Mouse (Mus musculus): ENCODE measurements around the gene Dnajb1. TPM values are rescaled to one million over a fixed set of nuclear protein-coding genes. Genes with fewer than 3 reads are reported as not detected.

Gene Dnajb1
- polyA plus RNA-seq (2015; fragmentation: Nextera tagmentation; extraction: Ambion mirVana), result 29.4 and 31.6 TPM in 2 replicates

DNA sequence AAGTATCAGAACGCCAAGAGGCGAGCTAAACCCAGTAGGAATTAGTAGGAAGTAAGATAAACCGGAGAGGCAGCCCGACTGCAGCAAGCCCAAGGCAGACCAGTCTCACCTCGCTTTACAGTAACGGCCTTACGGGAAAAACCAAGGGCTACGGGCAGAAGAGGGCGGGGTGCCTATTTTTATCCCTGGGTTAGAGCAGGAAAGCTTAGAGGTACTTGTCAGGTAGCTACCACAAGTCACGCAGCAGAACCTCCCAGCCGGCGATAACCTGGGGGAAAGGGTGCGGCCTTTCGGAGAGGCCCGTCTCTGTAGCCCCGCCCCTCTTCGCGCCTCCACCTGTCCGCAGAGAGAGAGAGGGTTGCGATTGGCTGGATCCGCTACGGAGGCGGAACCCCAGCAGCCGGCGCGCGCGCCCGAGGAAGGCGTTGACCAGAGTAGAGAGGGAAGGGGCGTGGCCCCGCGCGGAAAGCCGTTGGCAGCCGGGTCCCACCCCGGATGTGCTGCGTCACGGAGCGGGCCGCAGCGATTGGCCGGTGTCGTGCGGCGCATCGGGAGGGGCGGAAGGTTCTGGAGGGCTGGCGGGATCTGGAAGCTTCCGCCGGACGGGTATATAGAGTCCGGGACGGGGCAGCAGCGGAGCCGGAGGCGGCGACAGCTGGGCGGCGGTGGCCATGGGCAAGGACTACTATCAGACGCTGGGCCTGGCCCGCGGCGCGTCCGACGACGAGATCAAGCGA lies at the start of gene Dnajb1, which contains the start of gene Tecr:
TSS of gene Dnajb1 (plus strand) at position 533 of the 737 bp plus-strand sequence.
TSS of gene Tecr (minus strand) at position 311 of the 737 bp plus-strand sequence.
- DNase-seq, result peak; percentile 100
- no peaks in the 10 kb centered on the region for H3K27me3 ChIP-seq (ENCODE audit: insufficient read depth, low read length)
- peak within 1 kb of the TSS; percentile 78 for H3K4me2 ChIP-seq (ENCODE audit: low read depth, low read length)
- TF ChIP-seq EP300 (IDR thresholded peaks at IDR 0.05; ENCODE audit: low read depth), result peak; percentile 64; the same call in 1 of the 2 replicates
- TF ChIP-seq CTCF (IDR thresholded peaks at IDR 0.05; ENCODE audit: low read depth), result no peak
- peaks cover 32% of the 10 kb centered on the region for H3K36me3 ChIP-seq (replicated peaks; ENCODE audit: insufficient read depth, low read length)
- H3K9me3 ChIP-seq (ENCODE audit: low read length), result no peaks in the 10 kb centered on the region
- H3K9ac ChIP-seq (replicated peaks), result peak within 1 kb of the TSS; percentile 95
- WGBS (ENCODE audit: insufficient replicate concordance), result 1% methylated on average over 66 of the region's 69 CpGs
- ATAC-seq, result peak; percentile 96
- peak within 1 kb of the TSS; percentile 95 for H3K4me3 ChIP-seq (ENCODE audit: low read depth, low read length)
- H3K27ac ChIP-seq (ENCODE audit: low read depth), result peak within 1 kb of the TSS; percentile 99
- peaks cover 16% of the 10 kb centered on the region for H3K4me1 ChIP-seq (ENCODE audit: insufficient read depth)

GRCm38 (mm10) chr8:83562669-83563068 lies 45.3 kb upstream of the Dnajb1 start:
- DNase-seq, result no peak
- no peak overlapping the region for H3K4me2 ChIP-seq (ENCODE audit: low read depth, low read length)
- H3K9ac ChIP-seq (replicated peaks), result 0 out of 2 replicates have a peak overlapping the region, but pooled peaks have one; percentile 7
- no peak overlapping the region for H3K27ac ChIP-seq (ENCODE audit: low read depth)
- TF ChIP-seq CTCF (IDR thresholded peaks at IDR 0.05; ENCODE audit: low read depth) (no peak), EP300 (IDR thresholded peaks at IDR 0.05; ENCODE audit: low read depth) (peak; percentile 47; the same call in 1 of the 2 replicates)
- peaks cover 20% of the 10 kb centered on the region for H3K4me1 ChIP-seq (ENCODE audit: insufficient read depth)
- no peaks in the 10 kb centered on the region for H3K27me3 ChIP-seq (ENCODE audit: insufficient read depth, low read length)
- H3K4me3 ChIP-seq (ENCODE audit: low read depth, low read length), result no peak overlapping the region
- H3K36me3 ChIP-seq (replicated peaks; ENCODE audit: insufficient read depth, low read length), result no peaks in the 10 kb centered on the region
- H3K9me3 ChIP-seq (ENCODE audit: low read length), result no peaks in the 10 kb centered on the region
- 47% methylated on average over 3 of the region's 3 CpGs for WGBS (ENCODE audit: insufficient replicate concordance)
- no peak for ATAC-seq

- no peak for ATAC-seq
- Histone ChIP-seq H3K4me3 (ENCODE audit: low read depth, low read length) (no peak overlapping the region), H3K9ac (replicated peaks) (no peak overlapping the region), H3K4me2 (ENCODE audit: low read depth, low read length) (no peak overlapping the region), H3K36me3 (replicated peaks; ENCODE audit: insufficient read depth, low read length) (no peaks in the 10 kb centered on the region), H3K9me3 (ENCODE audit: low read length) (no peaks in the 10 kb centered on the region), H3K4me1 (ENCODE audit: insufficient read depth) (peaks cover 26% of the 10 kb centered on the region), H3K27me3 (ENCODE audit: insufficient read depth, low read length) (no peaks in the 10 kb centered on the region), H3K27ac (ENCODE audit: low read depth) (no peak overlapping the region)
- whole genome bisulfite sequencing (ENCODE audit: insufficient replicate concordance), result 76% methylated on average over 4 of the region's 4 CpGs
- TF ChIP-seq CTCF (IDR thresholded peaks at IDR 0.05; ENCODE audit: low read depth) (no peak), EP300 (IDR thresholded peaks at IDR 0.05; ENCODE audit: low read depth) (no peak)
- no peak for DNase-seq
These were observed 44.7 kb upstream of the Dnajb1 start for GRCm38 (mm10) chr8:83563246-83563645.

GRCm38 (mm10) chr8:83565731-83566375 lies 42.1 kb upstream of the Dnajb1 start:
- H3K36me3 ChIP-seq (replicated peaks; ENCODE audit: insufficient read depth, low read length), result no peaks in the 10 kb centered on the region; the same call in 1 of the 2 replicates
- peak overlapping the region; percentile 82; the same call in 1 of the 2 replicates for H3K4me3 ChIP-seq (ENCODE audit: low read depth, low read length)
- H3K27me3 ChIP-seq (ENCODE audit: insufficient read depth, low read length), result no peaks in the 10 kb centered on the region
- H3K4me2 ChIP-seq (ENCODE audit: low read depth, low read length), result peak overlapping the region; percentile 78
- no peaks in the 10 kb centered on the region for H3K9me3 ChIP-seq (ENCODE audit: low read length)
- no peak overlapping the region; the same call in 1 of the 2 replicates for H3K9ac ChIP-seq (replicated peaks)
- ATAC-seq, result no peak
- 78% methylated on average over 9 of the region's 9 CpGs for WGBS (ENCODE audit: insufficient replicate concordance)
- TF ChIP-seq EP300 (IDR thresholded peaks at IDR 0.05; ENCODE audit: low read depth) (no peak), CTCF (IDR thresholded peaks at IDR 0.05; ENCODE audit: low read depth) (peak; percentile 72)
- H3K4me1 ChIP-seq (ENCODE audit: insufficient read depth), result peaks cover 26% of the 10 kb centered on the region
- peak; percentile 68 for DNase-seq
- H3K27ac ChIP-seq (ENCODE audit: low read depth), result no peak overlapping the region

DNA sequence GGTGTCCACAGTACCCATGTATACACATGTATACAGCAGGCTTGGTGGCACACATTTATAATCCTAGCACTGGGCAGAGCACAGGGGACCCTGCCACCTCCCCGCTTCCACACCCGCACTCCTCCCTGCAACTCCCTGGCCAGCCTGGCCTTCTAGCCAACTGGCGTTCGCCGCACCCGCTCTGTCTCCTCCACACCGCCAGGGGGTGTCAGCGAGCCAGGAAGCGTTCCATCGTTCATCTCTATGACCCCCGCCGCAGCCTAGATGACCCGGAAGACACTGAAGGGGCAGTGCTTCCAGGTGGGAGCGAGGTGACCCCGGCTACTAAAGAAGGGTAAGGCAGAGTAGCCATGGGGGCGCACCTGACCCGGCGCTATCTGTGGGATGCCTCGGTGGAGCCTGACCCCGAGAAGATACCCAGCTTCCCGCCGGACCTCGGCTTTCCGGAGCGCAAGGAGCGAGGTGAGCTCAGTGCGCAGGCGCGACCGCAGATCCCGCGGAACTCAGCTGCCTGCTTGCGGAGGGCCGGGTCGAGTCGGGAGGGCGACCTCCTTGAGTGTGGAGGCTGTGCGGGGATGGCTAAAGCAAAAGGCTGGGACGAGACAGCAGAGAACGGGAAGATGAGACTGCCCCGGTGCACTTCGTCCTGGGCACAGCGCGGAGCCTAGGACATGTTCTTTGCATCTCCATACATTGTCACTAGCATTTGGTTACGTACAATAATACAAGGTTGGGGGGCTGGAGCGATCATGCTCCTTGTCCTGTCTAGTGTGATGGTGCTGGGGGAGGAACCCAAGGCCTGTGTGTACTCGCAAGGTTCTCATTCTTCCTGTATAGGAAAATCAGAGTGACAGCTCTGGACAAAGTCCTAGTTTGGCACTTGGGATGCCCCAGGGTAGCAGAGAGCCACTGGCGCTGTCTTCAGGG lies 41.3 kb upstream of the Dnajb1 start, which contains the start of gene Ndufb7:
TSS of gene Ndufb7 (plus strand) at position 203 of the 927 bp plus-strand sequence.
- TF ChIP-seq CTCF (IDR thresholded peaks at IDR 0.05; ENCODE audit: low read depth) (peak; percentile 99), EP300 (IDR thresholded peaks at IDR 0.05; ENCODE audit: low read depth) (no peak)
- ATAC-seq (peak; percentile 93), DNase-seq (peak; percentile 94)
- Histone ChIP-seq H3K4me2 (ENCODE audit: low read depth, low read length) (peak within 1 kb of the TSS; percentile 78), H3K36me3 (replicated peaks; ENCODE audit: insufficient read depth, low read length) (peaks cover 6% of the 10 kb centered on the region), H3K27me3 (ENCODE audit: insufficient read depth, low read length) (no peaks in the 10 kb centered on the region), H3K9me3 (ENCODE audit: low read length) (no peaks in the 10 kb centered on the region), H3K27ac (ENCODE audit: low read depth) (peak within 1 kb of the TSS; percentile 87), H3K4me3 (ENCODE audit: low read depth, low read length) (peak within 1 kb of the TSS; percentile 82), H3K4me1 (ENCODE audit: insufficient read depth) (peaks cover 26% of the 10 kb centered on the region), H3K9ac (replicated peaks) (peak within 1 kb of the TSS; percentile 85)
- WGBS (ENCODE audit: insufficient replicate concordance), result 1% methylated on average over 48 of the region's 48 CpGs
